Mouse (Mus musculus) C2C12 (cell line): ENCODE measurements at regions not wholly inside any gene's neighbourhood (a gene's known extent, or its start where the extent isn't known, plus 50 kb on each side); places are given as distances from the start of the nearest gene placed in this dataset.

Source experiments
- CEBPB ChIP-seq: IDR thresholded peaks from one replicate; pipeline ENCODE4 v1.6.1; 2011; ENCODE audit warnings: low read depth, mild to moderate bottlenecking, control low read depth, moderate library complexity
- CTCF ChIP-seq: IDR thresholded peaks from one replicate; pipeline ENCODE4 v1.5.1; 2011; ENCODE audit not compliant: control insufficient read depth, insufficient read depth, insufficient read length
- MYOD1 ChIP-seq: IDR thresholded peaks from one replicate; pipeline ENCODE4 v1.6.1; 2011; ENCODE audit warnings: low read depth; ENCODE audit not compliant: control insufficient read depth, insufficient read length
- MYOG ChIP-seq: IDR thresholded peaks from one replicate; pipeline ENCODE4 v1.6.1; 2011; ENCODE audit not compliant: control insufficient read depth, insufficient read length; ENCODE audit errors: extremely low read depth
- USF1 ChIP-seq: IDR thresholded peaks from one replicate; pipeline ENCODE4 v1.6.1; 2011; ENCODE audit warnings: low read depth, mild to moderate bottlenecking, control low read depth, moderate library complexity

DNA sequence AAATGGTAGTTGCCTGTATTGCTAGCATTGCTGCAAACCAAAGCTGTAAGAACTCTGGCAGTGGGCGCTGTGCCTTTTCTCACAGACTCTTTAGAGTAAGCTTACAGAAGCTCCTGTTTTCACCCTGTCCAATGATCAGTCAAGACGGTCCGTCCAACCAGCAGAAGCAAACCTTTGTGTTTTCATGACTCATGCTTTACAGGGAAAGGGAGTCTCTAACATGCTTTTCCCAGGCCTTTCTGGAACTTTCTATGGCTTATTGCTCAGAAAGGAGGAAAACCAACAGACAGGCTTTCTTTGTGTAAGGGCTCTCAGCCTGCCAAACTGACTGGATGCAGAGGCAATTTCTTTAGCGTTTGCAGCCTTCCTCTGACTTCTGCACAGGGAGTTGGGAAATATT lies 2195.6 kb downstream of the 9330182O14Rik start:
- TF ChIP-seq USF1 (no peak), CTCF (no peak), MYOG (no peak), MYOD1 (no peak), CEBPB (no peak)
